Mouse (Mus musculus): ENCODE measurements around the gene Cacna2d3. TPM values are rescaled to one million over a fixed set of nuclear protein-coding genes. Genes with fewer than 3 reads are reported as not detected.

The Cacna2d3 gene
- 12.7 and 14.8 TPM in 2 replicates for polyA plus RNA-seq (2016; fragmentation: Nextera tagmentation; extraction: Ambion mirVana)

GRCm38 (mm10) chr14:29721488-29722385 is at the start of gene Cacna2d3:
Cacna2d3 (minus strand) TSS chr14:29721864.
- peak within 1 kb of the TSS; percentile 68 for H3K4me3 ChIP-seq
- peak within 1 kb of the TSS; percentile 73 for H3K27ac ChIP-seq
- H3K9me3 ChIP-seq: no peaks in the 10 kb centered on the region
- H3K4me2 ChIP-seq (replicated peaks): peak within 1 kb of the TSS; percentile 98
- ATAC-seq (ENCODE audit: insufficient number of reproducible peaks, insufficient read depth, low FRiP score, low TSS enrichment): peak; percentile 79
- H3K9ac ChIP-seq: peak within 1 kb of the TSS; percentile 77
- peaks cover 61% of the 10 kb centered on the region for H3K27me3 ChIP-seq
- H3K36me3 ChIP-seq: no peaks in the 10 kb centered on the region
- under 1% methylated on average over 68 of the region's 109 CpGs for WGBS
- 0 out of 2 replicates have a peak, but pooled peaks cover 8% of the 10 kb centered on the region for H3K4me1 ChIP-seq

DNA sequence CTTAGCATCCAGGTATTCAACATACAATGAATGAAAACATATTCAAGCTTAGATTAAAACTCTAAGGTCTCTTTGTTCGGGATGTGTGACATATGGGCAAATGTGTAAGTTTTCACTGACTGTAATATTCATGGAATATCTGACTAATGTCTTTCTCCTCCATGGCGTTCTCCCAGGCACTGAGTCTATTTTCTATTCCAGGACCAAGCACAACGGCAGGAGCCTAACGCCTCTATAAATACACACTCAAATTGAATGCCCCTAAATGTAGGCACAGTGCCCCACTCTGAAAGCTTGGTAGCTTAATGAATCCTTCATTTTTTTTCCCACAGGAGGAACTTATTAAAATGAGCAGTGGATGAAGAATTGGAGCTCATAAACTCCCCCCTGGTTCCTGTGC is 47.8 kb upstream of the Cacna2d3 start:
- H3K27me3 ChIP-seq: no peaks in the 10 kb centered on the region
- no peaks in the 10 kb centered on the region; the same call in 1 of the 2 replicates for H3K9me3 ChIP-seq
- no peak overlapping the region for H3K27ac ChIP-seq
- H3K4me1 ChIP-seq: no peaks in the 10 kb centered on the region
- no peak overlapping the region for H3K4me3 ChIP-seq
- ATAC-seq (ENCODE audit: insufficient number of reproducible peaks, insufficient read depth, low FRiP score, low TSS enrichment): no peak
- H3K36me3 ChIP-seq: no peaks in the 10 kb centered on the region
- H3K9ac ChIP-seq: no peak overlapping the region
- WGBS: 90% methylated on average over 4 of the region's 4 CpGs
- no peak overlapping the region for H3K4me2 ChIP-seq (replicated peaks)

DNA sequence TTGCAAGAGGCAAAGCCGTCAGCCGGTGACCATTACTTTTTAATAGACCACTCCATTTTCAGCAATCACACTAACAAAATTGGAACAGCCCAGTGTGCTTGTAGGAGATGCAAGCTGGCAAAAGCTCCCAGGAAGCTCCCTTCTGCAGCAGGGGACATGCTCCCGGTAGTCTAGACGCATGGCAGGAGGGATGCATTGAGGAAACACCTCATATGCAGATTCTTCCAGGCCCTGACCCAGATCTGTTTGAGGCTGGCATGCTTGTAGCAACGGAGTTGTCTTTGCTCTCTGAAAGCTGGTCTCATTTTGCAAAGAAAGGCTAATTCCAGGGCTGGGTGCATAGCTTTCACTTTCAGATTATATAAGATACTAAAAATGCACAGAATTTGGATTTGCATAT is 31.2 kb upstream of the Cacna2d3 start:
- H3K27me3 ChIP-seq: no peaks in the 10 kb centered on the region
- H3K9me3 ChIP-seq: no peaks in the 10 kb centered on the region
- no peak overlapping the region for H3K4me3 ChIP-seq
- H3K36me3 ChIP-seq: no peaks in the 10 kb centered on the region
- H3K4me2 ChIP-seq (replicated peaks): no peak overlapping the region
- H3K27ac ChIP-seq: no peak overlapping the region
- ATAC-seq (ENCODE audit: insufficient number of reproducible peaks, insufficient read depth, low FRiP score, low TSS enrichment): no peak
- H3K4me1 ChIP-seq: no peaks in the 10 kb centered on the region
- 77% methylated on average over 5 of the region's 5 CpGs for WGBS
- H3K9ac ChIP-seq: no peak overlapping the region

DNA sequence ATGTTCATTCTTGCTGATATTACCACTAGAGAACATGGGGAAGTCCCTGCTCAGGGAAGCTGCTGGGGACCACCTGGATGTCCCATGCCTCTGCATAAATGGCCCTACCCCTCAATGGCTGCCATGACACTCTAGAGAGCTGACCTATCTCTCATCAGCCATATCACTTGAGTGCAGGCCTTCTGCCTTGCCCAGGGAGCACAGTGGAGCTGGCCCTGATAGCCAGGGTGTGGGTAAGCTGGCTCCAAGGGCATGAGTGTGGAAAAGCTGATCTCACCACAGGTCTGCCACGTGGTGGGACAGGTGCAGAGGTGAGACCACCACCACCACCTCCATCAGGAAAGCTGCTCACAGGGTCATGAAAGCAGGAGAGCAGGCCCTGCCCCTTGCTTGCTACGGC is 17.1 kb upstream of the Cacna2d3 start:
- Histone ChIP-seq H3K27me3 (no peaks in the 10 kb centered on the region), H3K4me2 (replicated peaks) (no peak overlapping the region), H3K9me3 (no peaks in the 10 kb centered on the region), H3K36me3 (no peaks in the 10 kb centered on the region), H3K27ac (no peak overlapping the region), H3K9ac (no peak overlapping the region), H3K4me1 (no peaks in the 10 kb centered on the region), H3K4me3 (no peak overlapping the region)
- WGBS: 68% methylated on average over 2 of the region's 2 CpGs
- ATAC-seq (ENCODE audit: insufficient number of reproducible peaks, insufficient read depth, low FRiP score, low TSS enrichment): no peak

GRCm38 (mm10) chr14:29730256-29730655 is 8.6 kb upstream of the Cacna2d3 start:
- Histone ChIP-seq H3K4me1 (no peaks in the 10 kb centered on the region), H3K4me3 (no peak overlapping the region)
- no peak for ATAC-seq (ENCODE audit: insufficient number of reproducible peaks, insufficient read depth, low FRiP score, low TSS enrichment)

DNA sequence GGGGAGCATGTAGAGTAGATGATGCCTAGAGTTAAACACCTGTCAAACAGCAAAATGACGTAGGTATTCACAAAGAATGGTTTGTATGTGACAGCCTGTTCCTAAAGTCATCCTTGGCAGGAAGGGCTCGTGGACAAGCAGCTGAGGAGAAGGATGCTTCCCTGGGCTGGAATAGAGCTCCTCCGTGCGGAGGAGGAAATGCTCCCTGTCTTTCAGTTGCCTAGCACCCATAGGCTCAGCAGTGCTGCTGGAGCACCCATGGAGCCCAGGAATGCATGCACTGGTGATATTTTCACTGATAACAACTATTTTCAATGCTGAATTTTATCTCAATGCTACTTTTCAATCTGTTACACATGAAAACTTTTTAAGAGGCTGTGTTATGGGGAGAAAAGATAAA is 7.3 kb upstream of the Cacna2d3 start:
- Histone ChIP-seq H3K9me3 (no peaks in the 10 kb centered on the region), H3K27me3 (peaks cover 15% of the 10 kb centered on the region), H3K4me1 (no peaks in the 10 kb centered on the region), H3K9ac (no peak overlapping the region), H3K4me3 (no peak overlapping the region), H3K36me3 (no peaks in the 10 kb centered on the region), H3K27ac (no peak overlapping the region), H3K4me2 (replicated peaks) (no peak overlapping the region)
- WGBS: 79% methylated on average over 4 of the region's 4 CpGs
- ATAC-seq (ENCODE audit: insufficient number of reproducible peaks, insufficient read depth, low FRiP score, low TSS enrichment): no peak

More at GRCm38 (mm10) chr14:29730256-29730655, 8.6 kb upstream of the Cacna2d3 start:
- no peak overlapping the region for H3K4me2 ChIP-seq (replicated peaks)
- 88% methylated on average over 4 of the region's 4 CpGs for WGBS
- no peak overlapping the region for H3K9ac ChIP-seq
- H3K9me3 ChIP-seq: no peaks in the 10 kb centered on the region
- peaks cover 9% of the 10 kb centered on the region for H3K27me3 ChIP-seq
- no peak overlapping the region for H3K27ac ChIP-seq
- H3K36me3 ChIP-seq: no peaks in the 10 kb centered on the region

DNA sequence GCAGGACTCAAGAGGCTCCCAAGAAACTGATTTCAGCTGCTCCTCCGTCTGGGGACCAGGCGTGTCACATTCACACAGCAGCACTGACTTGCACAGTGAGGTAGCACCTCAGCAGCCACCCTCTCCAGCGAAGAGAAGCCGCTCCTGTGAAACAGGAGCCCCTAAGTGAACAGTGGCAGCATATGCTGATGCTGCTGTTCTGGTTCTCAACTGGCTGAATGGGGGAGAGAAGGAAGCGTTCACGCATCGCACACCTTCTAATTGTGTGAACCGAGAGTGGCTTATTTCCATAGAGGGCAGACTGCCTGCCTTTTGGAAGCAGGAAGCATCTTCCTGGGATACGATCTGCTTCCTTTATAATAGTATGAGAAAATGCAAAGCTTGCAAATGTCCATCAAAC is 5.9 kb upstream of the Cacna2d3 start:
- H3K27me3 ChIP-seq: peaks cover 26% of the 10 kb centered on the region
- H3K27ac ChIP-seq: no peak overlapping the region
- no peaks in the 10 kb centered on the region for H3K36me3 ChIP-seq
- H3K4me1 ChIP-seq: 0 out of 2 replicates have a peak, but pooled peaks cover 3% of the 10 kb centered on the region
- 76% methylated on average over 9 of the region's 9 CpGs for WGBS
- no peak for ATAC-seq (ENCODE audit: insufficient number of reproducible peaks, insufficient read depth, low FRiP score, low TSS enrichment)
- H3K9ac ChIP-seq: no peak overlapping the region
- no peaks in the 10 kb centered on the region for H3K9me3 ChIP-seq
- H3K4me3 ChIP-seq: no peak overlapping the region
- no peak overlapping the region for H3K4me2 ChIP-seq (replicated peaks)

DNA sequence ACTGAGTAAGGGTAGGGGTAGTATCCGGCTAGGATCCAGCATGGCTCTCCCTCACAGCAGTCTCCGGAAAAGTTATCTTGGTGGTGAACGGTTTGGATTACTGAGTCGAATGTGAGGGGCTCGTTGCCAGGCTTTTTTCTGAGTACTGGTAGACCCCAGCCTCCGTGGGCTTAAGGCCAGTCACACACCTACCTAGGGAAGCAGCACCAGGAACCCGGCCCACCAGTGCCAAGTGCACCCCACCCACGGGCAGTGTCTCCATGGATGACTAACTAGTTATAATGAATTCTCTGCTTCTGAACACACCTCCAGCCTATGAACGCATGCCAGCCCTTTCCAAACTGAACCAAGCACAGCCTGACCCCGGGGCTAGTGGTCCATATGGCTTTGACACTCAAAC is 1.6 kb upstream of the Cacna2d3 start:
- Histone ChIP-seq H3K27ac (no peak overlapping the region), H3K27me3 (peaks cover 52% of the 10 kb centered on the region), H3K4me3 (peak overlapping the region; percentile 68), H3K36me3 (no peaks in the 10 kb centered on the region), H3K4me1 (0 out of 2 replicates have a peak, but pooled peaks cover 8% of the 10 kb centered on the region), H3K9ac (peak overlapping the region; percentile 77), H3K9me3 (no peaks in the 10 kb centered on the region), H3K4me2 (replicated peaks) (peak overlapping the region; percentile 98)
- WGBS: 9% methylated on average over 10 of the region's 10 CpGs
- ATAC-seq (ENCODE audit: insufficient number of reproducible peaks, insufficient read depth, low FRiP score, low TSS enrichment): no peak

GRCm38 (mm10) chr14:29722386-29723221 is 940 bp upstream of the Cacna2d3 start:
- H3K36me3 ChIP-seq: no peaks in the 10 kb centered on the region
- H3K4me3 ChIP-seq: peak overlapping the region; percentile 68
- H3K27me3 ChIP-seq: peaks cover 56% of the 10 kb centered on the region
- H3K4me1 ChIP-seq: 0 out of 2 replicates have a peak, but pooled peaks cover 8% of the 10 kb centered on the region
- WGBS: under 1% methylated on average over 76 of the region's 76 CpGs
- peak; percentile 71 for ATAC-seq (ENCODE audit: insufficient number of reproducible peaks, insufficient read depth, low FRiP score, low TSS enrichment)
- peak overlapping the region; percentile 73 for H3K27ac ChIP-seq
- peak overlapping the region; percentile 77 for H3K9ac ChIP-seq
- no peaks in the 10 kb centered on the region for H3K9me3 ChIP-seq
- H3K4me2 ChIP-seq (replicated peaks): peak overlapping the region; percentile 98

GRCm38 (mm10) chr14:29721131-29721487 is 555 bp downstream of the Cacna2d3 start:
- Histone ChIP-seq H3K27me3 (peaks cover 57% of the 10 kb centered on the region), H3K36me3 (no peaks in the 10 kb centered on the region), H3K27ac (no peak overlapping the region), H3K9ac (peak overlapping the region; percentile 77), H3K4me3 (peak overlapping the region; percentile 68), H3K4me2 (replicated peaks) (peak overlapping the region; percentile 98), H3K9me3 (no peaks in the 10 kb centered on the region), H3K4me1 (0 out of 2 replicates have a peak, but pooled peaks cover 8% of the 10 kb centered on the region)
- ATAC-seq (ENCODE audit: insufficient number of reproducible peaks, insufficient read depth, low FRiP score, low TSS enrichment): no peak
- WGBS: under 1% methylated on average over 11 of the region's 11 CpGs

DNA sequence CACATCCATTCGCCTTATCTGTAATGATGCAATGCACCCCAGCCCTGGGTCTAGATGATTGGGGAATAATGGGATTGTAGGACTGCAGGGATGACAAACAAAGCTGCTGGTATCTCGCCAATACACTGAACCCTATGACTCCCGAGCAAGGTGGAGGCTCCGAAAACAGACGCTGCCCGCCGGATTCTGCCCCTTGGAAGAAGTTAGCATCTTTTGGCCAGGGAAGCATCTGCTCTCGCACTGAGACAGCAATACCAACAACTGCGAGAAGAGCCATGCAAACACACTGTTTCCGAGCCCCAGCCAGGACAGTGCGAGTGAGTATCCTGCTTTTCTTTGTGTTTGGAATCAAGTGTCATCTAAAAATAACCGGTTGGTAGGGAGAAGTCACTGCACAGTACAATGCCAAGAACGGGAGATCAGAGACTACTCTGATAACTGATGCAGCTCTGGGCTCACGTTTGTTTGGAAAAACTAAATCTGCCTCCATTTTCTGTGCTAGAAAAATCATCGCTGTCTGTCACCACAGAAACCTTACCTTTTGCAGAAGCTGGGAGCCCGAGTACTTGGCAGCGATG is 1.2 kb downstream of the Cacna2d3 start:
- Histone ChIP-seq H3K9ac (0 out of 2 replicates have a peak overlapping the region, but pooled peaks have one; percentile 4), H3K4me3 (peak overlapping the region; percentile 68), H3K4me2 (replicated peaks) (peak overlapping the region; percentile 98), H3K4me1 (0 out of 2 replicates have a peak, but pooled peaks cover 8% of the 10 kb centered on the region), H3K27me3 (peaks cover 52% of the 10 kb centered on the region), H3K9me3 (no peaks in the 10 kb centered on the region), H3K36me3 (no peaks in the 10 kb centered on the region), H3K27ac (no peak overlapping the region)
- 3% methylated on average over 17 of the region's 17 CpGs for WGBS
- no peak for ATAC-seq (ENCODE audit: insufficient number of reproducible peaks, insufficient read depth, low FRiP score, low TSS enrichment)
